Mouse (Mus musculus): Measurements from ENCODE around the gene Klhl5.

Klhl5 gene

DNA sequence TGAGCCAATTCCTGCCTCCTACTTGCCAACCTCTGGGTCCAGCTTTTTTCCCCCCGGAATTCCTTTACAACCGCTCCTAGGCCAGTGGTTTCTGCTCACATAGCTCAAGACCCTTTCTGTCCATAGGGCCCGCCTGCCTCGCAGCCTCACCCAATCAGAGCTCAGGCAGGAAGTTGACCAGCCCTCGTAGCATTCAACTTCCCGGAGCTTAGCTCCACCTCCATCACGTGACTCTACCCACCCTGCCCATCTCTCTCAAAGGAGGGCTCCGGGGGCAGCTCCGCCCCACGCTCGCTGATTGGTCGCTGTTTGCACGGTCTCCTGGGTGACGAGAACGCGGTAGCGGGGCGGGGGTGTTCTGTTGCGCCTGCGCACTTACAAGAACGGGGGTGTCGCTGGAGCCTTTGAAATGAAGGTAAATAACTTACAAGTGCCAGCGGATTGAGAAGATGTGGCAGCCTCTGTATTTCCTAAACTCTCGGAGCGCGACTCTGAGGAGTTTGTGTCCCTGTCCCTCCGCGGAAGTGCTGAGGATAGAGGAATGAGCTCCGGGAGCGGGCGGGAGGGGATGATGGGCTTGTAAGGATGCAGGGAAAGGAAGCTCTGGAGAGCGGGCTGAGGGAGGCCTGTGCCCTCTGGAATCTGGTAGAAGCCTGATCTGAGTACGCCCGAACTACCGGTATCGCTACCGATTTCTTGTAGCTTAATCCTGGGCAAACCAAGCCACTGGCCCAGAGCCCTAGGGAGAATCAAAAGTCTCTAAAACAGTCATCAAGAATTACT lies 92.2 kb downstream of the Klhl5 start, which contains the start of gene Wdr19:
TSS of gene Wdr19 (plus strand) at position 351 of the 783 bp plus-strand sequence.
- DNase-seq (ENCODE audit: low spot score): peak; percentile 93

GRCm38 (mm10) chr5:65204726-65205125 lies 97.4 kb downstream of the Klhl5 start:
- DNase-seq (ENCODE audit: low spot score): no peak

DNA sequence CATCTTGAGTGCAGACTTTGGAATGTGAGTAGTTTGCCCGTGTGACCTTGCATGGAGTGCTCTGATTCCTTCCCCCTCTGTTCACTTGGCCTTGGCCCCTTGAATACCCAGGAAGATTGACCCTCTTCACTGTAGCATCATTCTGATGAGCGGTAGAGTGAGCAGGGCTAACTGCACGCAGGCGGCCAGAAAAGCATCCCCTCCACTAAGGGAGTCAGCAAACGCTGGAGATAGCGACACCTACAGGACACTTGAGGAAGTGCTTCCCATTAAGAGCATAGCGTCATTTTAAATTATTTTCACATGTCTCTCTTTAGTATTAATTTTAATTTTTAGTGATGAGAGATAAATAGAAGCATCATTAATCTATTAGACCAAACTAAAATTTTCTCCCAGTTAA lies 106.0 kb downstream of the Klhl5 start:
- no peak for DNase-seq (ENCODE audit: low spot score)
